Mouse (Mus musculus): ENCODE data around the gene Ncor2.
A peak's percentile ranks its signal among the peaks of the same experiment; 100 is the strongest.

Gene Ncor2

GRCm38 (mm10) chr5:124986222-124986621 lies 192.8 kb downstream of the Ncor2 start:
- no peak for DNase-seq (ENCODE audit: low read depth, low spot score)

GRCm38 (mm10) chr5:124969790-124970189 lies 209.2 kb downstream of the Ncor2 start:
- peak; percentile 24 for DNase-seq (ENCODE audit: low read depth, low spot score)
